Mouse (Mus musculus): Measurements from ENCODE around the gene Cacna1a. TPM values are rescaled to one million over a fixed set of nuclear protein-coding genes. Genes with fewer than 3 reads are reported as not detected.

Gene Cacna1a
- polyA plus RNA-seq, 1 experiment from 2014 or later = 8.0 TPM

GRCm38 (mm10) chr8:84413886-84414851 lies 25.9 kb downstream of the Cacna1a start:
- H3K27ac ChIP-seq (replicated peaks) = no peak overlapping the region
- no peaks in the 10 kb centered on the region for H3K36me3 ChIP-seq
- H3K4me2 ChIP-seq (replicated peaks) = peak overlapping the region; percentile 96
- peaks cover 16% of the 10 kb centered on the region for H3K4me1 ChIP-seq
- H3K9ac ChIP-seq = no peak overlapping the region
- WGBS = 2% methylated on average over 71 of the region's 72 CpGs
- 0 out of 2 replicates have a peak, but pooled peaks have one; percentile 12 for ATAC-seq (ENCODE audit: insufficient number of reproducible peaks, low FRiP score, low TSS enrichment, low read depth)
- peaks cover 60% of the 10 kb centered on the region for H3K27me3 ChIP-seq
- H3K4me3 ChIP-seq (replicated peaks) = peak overlapping the region; percentile 56
- H3K9me3 ChIP-seq (replicated peaks) = no peaks in the 10 kb centered on the region; the same call in 1 of the 2 replicates

GRCm38 (mm10) chr8:84414918-84415317 lies 26.7 kb downstream of the Cacna1a start:
- peak overlapping the region; percentile 56 for H3K4me3 ChIP-seq (replicated peaks)
- ATAC-seq (ENCODE audit: insufficient number of reproducible peaks, low FRiP score, low TSS enrichment, low read depth) = no peak
- under 1% methylated on average over 19 of the region's 20 CpGs for WGBS
- H3K9me3 ChIP-seq (replicated peaks) = no peaks in the 10 kb centered on the region; the same call in 1 of the 2 replicates
- H3K36me3 ChIP-seq = no peaks in the 10 kb centered on the region
- peaks cover 16% of the 10 kb centered on the region for H3K4me1 ChIP-seq
- no peak overlapping the region for H3K27ac ChIP-seq (replicated peaks)
- no peak overlapping the region for H3K9ac ChIP-seq
- peaks cover 60% of the 10 kb centered on the region for H3K27me3 ChIP-seq
- peak overlapping the region; percentile 96 for H3K4me2 ChIP-seq (replicated peaks)

GRCm38 (mm10) chr8:84415378-84415898 lies 27.2 kb downstream of the Cacna1a start:
- Histone ChIP-seq H3K9ac (peak overlapping the region; percentile 15; the same call in 1 of the 2 replicates), H3K27me3 (peaks cover 60% of the 10 kb centered on the region), H3K36me3 (no peaks in the 10 kb centered on the region), H3K4me3 (replicated peaks) (peak overlapping the region; percentile 56), H3K4me1 (peaks cover 16% of the 10 kb centered on the region), H3K27ac (replicated peaks) (no peak overlapping the region), H3K9me3 (replicated peaks) (no peaks in the 10 kb centered on the region; the same call in 1 of the 2 replicates), H3K4me2 (replicated peaks) (peak overlapping the region; percentile 96)
- no peak for ATAC-seq (ENCODE audit: insufficient number of reproducible peaks, low FRiP score, low TSS enrichment, low read depth)
- under 1% methylated on average over 63 of the region's 64 CpGs for WGBS

GRCm38 (mm10) chr8:84416041-84416440 lies 27.8 kb downstream of the Cacna1a start:
- Histone ChIP-seq H3K4me3 (replicated peaks) (peak overlapping the region; percentile 56), H3K27ac (replicated peaks) (no peak overlapping the region), H3K4me1 (peaks cover 16% of the 10 kb centered on the region), H3K9ac (no peak overlapping the region), H3K9me3 (replicated peaks) (no peaks in the 10 kb centered on the region; the same call in 1 of the 2 replicates), H3K27me3 (peaks cover 60% of the 10 kb centered on the region), H3K4me2 (replicated peaks) (peak overlapping the region; percentile 96), H3K36me3 (no peaks in the 10 kb centered on the region)
- WGBS = 19% methylated on average over 14 of the region's 14 CpGs
- ATAC-seq (ENCODE audit: insufficient number of reproducible peaks, low FRiP score, low TSS enrichment, low read depth) = no peak

GRCm38 (mm10) chr8:84416915-84417314 lies 28.7 kb downstream of the Cacna1a start:
- Histone ChIP-seq H3K4me2 (replicated peaks) (no peak overlapping the region), H3K4me1 (peaks cover 16% of the 10 kb centered on the region), H3K27ac (replicated peaks) (no peak overlapping the region), H3K9ac (no peak overlapping the region), H3K36me3 (no peaks in the 10 kb centered on the region), H3K4me3 (replicated peaks) (no peak overlapping the region), H3K27me3 (peaks cover 55% of the 10 kb centered on the region), H3K9me3 (replicated peaks) (no peaks in the 10 kb centered on the region; the same call in 1 of the 2 replicates)
- WGBS = 59% methylated on average over 6 of the region's 6 CpGs
- 0 out of 2 replicates have a peak, but pooled peaks have one; percentile 25 for ATAC-seq (ENCODE audit: insufficient number of reproducible peaks, low FRiP score, low TSS enrichment, low read depth)

GRCm38 (mm10) chr8:84417840-84418239 lies 29.6 kb downstream of the Cacna1a start:
- Histone ChIP-seq H3K4me2 (replicated peaks) (no peak overlapping the region), H3K4me3 (replicated peaks) (no peak overlapping the region), H3K36me3 (no peaks in the 10 kb centered on the region), H3K27me3 (peaks cover 49% of the 10 kb centered on the region), H3K9ac (no peak overlapping the region), H3K27ac (replicated peaks) (no peak overlapping the region), H3K9me3 (replicated peaks) (no peaks in the 10 kb centered on the region; the same call in 1 of the 2 replicates), H3K4me1 (peaks cover 16% of the 10 kb centered on the region)
- ATAC-seq (ENCODE audit: insufficient number of reproducible peaks, low FRiP score, low TSS enrichment, low read depth) = no peak
- WGBS = 50% methylated on average over 5 of the region's 5 CpGs

- Histone ChIP-seq H3K9ac (no peak overlapping the region), H3K27ac (replicated peaks) (no peak overlapping the region), H3K4me2 (replicated peaks) (no peak overlapping the region), H3K27me3 (no peaks in the 10 kb centered on the region), H3K4me1 (no peaks in the 10 kb centered on the region), H3K36me3 (no peaks in the 10 kb centered on the region), H3K4me3 (replicated peaks) (no peak overlapping the region), H3K9me3 (replicated peaks) (no peaks in the 10 kb centered on the region)
- ATAC-seq (ENCODE audit: insufficient number of reproducible peaks, low FRiP score, low TSS enrichment, low read depth) = no peak
- WGBS = 69% methylated on average over 3 of the region's 3 CpGs
Observed at GRCm38 (mm10) chr8:84424426-84424825, 36.2 kb downstream of the Cacna1a start.

- H3K4me1 ChIP-seq = no peaks in the 10 kb centered on the region
- 86% methylated on average over 7 of the region's 7 CpGs for WGBS
- no peak overlapping the region for H3K9ac ChIP-seq
- H3K27me3 ChIP-seq = no peaks in the 10 kb centered on the region
- no peak overlapping the region for H3K4me2 ChIP-seq (replicated peaks)
- H3K36me3 ChIP-seq = no peaks in the 10 kb centered on the region
- ATAC-seq (ENCODE audit: insufficient number of reproducible peaks, low FRiP score, low TSS enrichment, low read depth) = no peak
- no peak overlapping the region for H3K27ac ChIP-seq (replicated peaks)
- H3K4me3 ChIP-seq (replicated peaks) = no peak overlapping the region
- no peaks in the 10 kb centered on the region for H3K9me3 ChIP-seq (replicated peaks)
Observed at GRCm38 (mm10) chr8:84426087-84426486, 37.8 kb downstream of the Cacna1a start.

- no peak overlapping the region for H3K4me3 ChIP-seq (replicated peaks)
Observed at GRCm38 (mm10) chr8:84426582-84426981, 38.3 kb downstream of the Cacna1a start.

GRCm38 (mm10) chr8:84428034-84428433 lies 39.8 kb downstream of the Cacna1a start:
- Histone ChIP-seq H3K4me3 (replicated peaks) (no peak overlapping the region), H3K9ac (no peak overlapping the region), H3K36me3 (no peaks in the 10 kb centered on the region), H3K4me2 (replicated peaks) (no peak overlapping the region), H3K27me3 (no peaks in the 10 kb centered on the region), H3K27ac (replicated peaks) (no peak overlapping the region), H3K9me3 (replicated peaks) (no peaks in the 10 kb centered on the region), H3K4me1 (no peaks in the 10 kb centered on the region)
- ATAC-seq (ENCODE audit: insufficient number of reproducible peaks, low FRiP score, low TSS enrichment, low read depth) = no peak
- 80% methylated on average over 5 of the region's 5 CpGs for WGBS

More at GRCm38 (mm10) chr8:84426582-84426981, 38.3 kb downstream of the Cacna1a start:
- no peak for ATAC-seq (ENCODE audit: insufficient number of reproducible peaks, low FRiP score, low TSS enrichment, low read depth)
- Histone ChIP-seq H3K27me3 (no peaks in the 10 kb centered on the region), H3K36me3 (no peaks in the 10 kb centered on the region), H3K9ac (no peak overlapping the region), H3K4me1 (no peaks in the 10 kb centered on the region), H3K9me3 (replicated peaks) (no peaks in the 10 kb centered on the region), H3K4me2 (replicated peaks) (no peak overlapping the region), H3K27ac (replicated peaks) (no peak overlapping the region)
- WGBS = 81% methylated on average over 8 of the region's 8 CpGs

GRCm38 (mm10) chr8:84429014-84429413 lies 40.8 kb downstream of the Cacna1a start:
- Histone ChIP-seq H3K9me3 (replicated peaks) (no peaks in the 10 kb centered on the region), H3K9ac (no peak overlapping the region), H3K27ac (replicated peaks) (no peak overlapping the region), H3K4me3 (replicated peaks) (no peak overlapping the region), H3K4me2 (replicated peaks) (no peak overlapping the region), H3K36me3 (no peaks in the 10 kb centered on the region), H3K4me1 (no peaks in the 10 kb centered on the region), H3K27me3 (no peaks in the 10 kb centered on the region)
- ATAC-seq (ENCODE audit: insufficient number of reproducible peaks, low FRiP score, low TSS enrichment, low read depth) = no peak
- WGBS = 32% methylated on average over 4 of the region's 4 CpGs
